Mouse (Mus musculus) heart, postnatal 0 days (tissue): Measurements from ENCODE around the gene Hmbs. TPM values are rescaled to one million over a fixed set of nuclear protein-coding genes. Genes with fewer than 3 reads are reported as not detected.
"Not testable (repeated sequence)": the region's sequence is repeated elsewhere in the genome, so short reads cannot be mapped to it uniquely, and the experiment has no call there.

Source experiments
- ATAC-seq: fragments of 200-750 bp; cut with Nextera tagmentation; 2 replicates; pipeline ENCODE4 v1.8.0; 2017; ENCODE audit warnings: low read depth, moderate number of reproducible peaks, moderate library complexity; ENCODE audit not compliant: insufficient read depth
- DNase-seq: peaks from one replicate; pipeline ENCODE4 v3.0.0-alpha.2; 2016; ENCODE audit warnings: low spot score
- H3K27ac ChIP-seq: fragments of 300-500 bp; sonication (generic); 2 replicates; pipeline ENCODE4 v1.5.1; 2014; ENCODE audit warnings: low read depth, mild to moderate bottlenecking
- H3K27me3 ChIP-seq: fragments of 300-500 bp; sonication (generic); 2 replicates; pipeline ENCODE4 v1.6.1; 2014; ENCODE audit warnings: low read length, mixed read lengths; ENCODE audit not compliant: control insufficient read depth, insufficient read depth
- H3K36me3 ChIP-seq: fragments of 300-500 bp; sonication (generic); replicated peaks from 2 replicates; pipeline ENCODE4 v1.6.1; 2014; ENCODE audit warnings: low read length, mixed read lengths; ENCODE audit not compliant: control insufficient read depth, insufficient read depth
- H3K4me1 ChIP-seq: fragments of 300-500 bp; sonication (generic); 2 replicates; pipeline ENCODE4 v1.6.1; 2014; ENCODE audit warnings: antibody characterized with exemption; ENCODE audit not compliant: control insufficient read depth, insufficient read depth
- H3K4me2 ChIP-seq: fragments of 300-500 bp; sonication (generic); 2 replicates; pipeline ENCODE4 v1.6.1; 2014; ENCODE audit warnings: low read depth, mild to moderate bottlenecking, low read length, moderate library complexity
- H3K4me3 ChIP-seq: fragments of 300-500 bp; sonication (generic); 2 replicates; pipeline ENCODE4 v1.5.1; 2014; ENCODE audit warnings: low read depth, low read length
- H3K9ac ChIP-seq: fragments of 300-500 bp; sonication (generic); replicated peaks from 2 replicates; pipeline ENCODE4 v1.6.1; 2014; ENCODE audit warnings: low read depth, low read length, mixed read lengths
- H3K9me3 ChIP-seq: fragments of 300-500 bp; sonication (generic); replicated peaks from 2 replicates; pipeline ENCODE4 v1.6.1; 2016; ENCODE audit warnings: low read length; ENCODE audit not compliant: control insufficient read depth
- CTCF ChIP-seq: IDR thresholded peaks from 2 replicates; pipeline ENCODE4 v1.5.1; 2016; ENCODE audit warnings: antibody characterized with exemption, control low read depth, low read depth
- EP300 ChIP-seq: IDR thresholded peaks from 2 replicates; pipeline ENCODE4 v1.6.1; 2016; ENCODE audit warnings: antibody characterized with exemption, low read depth
- WGBS: fragments of 180-500 bp; shearing (Covaris S2); extraction: QIAGEN DNeasy Blood & Tissue Kit; methylation state at CpG from one replicate; pipeline ENCODE4 v1.1.7; 2014; 5-methylcytosine and 5-hydroxymethylcytosine counted together
- polyA plus RNA-seq: library from polyadenylated mRNA; unstranded; fragments of >200 nt; fragmentation: Nextera tagmentation; extraction: Ambion mirVana; gene quantifications from 2 replicates; pipeline ENCODE4 v1.2.1, GENCODE M21; 2015
- total RNA-seq: library from RNA; depleted of rRNA; stranded (reverse); fragments of >200 nt; gene quantifications from 2 replicates; pipeline ENCODE4 v1.2.3, GENCODE M21; 2014; ENCODE audit warnings: low replicate concordance

The Hmbs gene
- total and polyA plus RNA-seq, 2 experiments from 2014 or later: 81.3 to 96.3 TPM

DNA sequence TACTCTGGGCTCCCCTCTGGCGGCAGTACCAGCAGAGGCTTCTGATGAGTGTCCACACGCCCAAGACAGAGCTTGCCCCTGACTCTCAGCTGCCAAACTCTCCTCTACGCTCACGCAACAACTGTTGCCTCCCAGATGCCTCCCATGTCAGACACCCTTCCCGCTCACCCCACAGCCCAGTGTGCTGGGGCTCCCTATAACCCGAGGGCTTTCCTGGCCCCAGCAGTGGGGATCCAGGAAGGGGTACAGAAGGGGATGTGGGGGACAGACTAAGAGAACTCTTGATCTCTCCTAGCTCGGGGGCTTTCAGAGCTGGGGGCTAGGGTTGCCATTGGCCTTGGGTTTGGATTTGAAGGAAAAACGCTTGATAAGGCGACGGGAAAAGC lies 33.3 kb downstream of the Hmbs start:
- TF ChIP-seq CTCF (no peak), EP300 (no peak)
- Histone ChIP-seq H3K9me3 (no peaks in the 10 kb centered on the region), H3K9ac (0 out of 2 replicates have a peak overlapping the region, but pooled peaks have one; percentile 17), H3K4me2 (peak overlapping the region; percentile 27; the same call in 1 of the 2 replicates), H3K4me1 (0 out of 2 replicates have a peak, but pooled peaks cover 4% of the 10 kb centered on the region), H3K4me3 (no peak overlapping the region), H3K36me3 (peaks cover 34% of the 10 kb centered on the region), H3K27me3 (no peaks in the 10 kb centered on the region), H3K27ac (peak overlapping the region; percentile 83)
- DNase-seq: no peak
- 38% methylated on average over 10 of the region's 10 CpGs for WGBS
- ATAC-seq: no peak

DNA sequence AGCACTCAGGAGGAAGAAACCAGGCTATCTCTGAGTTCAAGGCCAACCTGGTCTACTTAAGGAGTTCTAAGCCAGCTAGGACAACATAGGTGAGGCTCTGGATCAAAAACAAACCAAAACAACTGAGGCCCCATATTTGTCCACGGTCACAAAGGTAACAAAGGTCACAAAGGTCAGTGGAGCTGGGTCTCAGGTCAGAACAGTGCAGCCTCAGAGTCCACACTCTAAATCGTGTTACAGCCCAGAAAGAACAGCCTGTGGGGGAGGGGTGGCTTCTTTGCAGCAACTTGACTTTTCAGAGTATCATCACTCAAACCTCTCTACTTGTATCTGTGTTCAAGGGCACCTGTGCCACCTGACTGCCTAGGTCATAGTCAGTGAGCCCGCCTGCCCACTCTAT lies 34.3 kb downstream of the Hmbs start:
- Histone ChIP-seq H3K4me3 (no peak overlapping the region), H3K9ac (no peak overlapping the region), H3K27me3 (no peaks in the 10 kb centered on the region), H3K4me1 (0 out of 2 replicates have a peak, but pooled peaks cover 7% of the 10 kb centered on the region), H3K9me3 (no peaks in the 10 kb centered on the region), H3K36me3 (peaks cover 24% of the 10 kb centered on the region), H3K4me2 (no peak overlapping the region), H3K27ac (no peak overlapping the region)
- TF ChIP-seq CTCF: no peak
- no peak for TF ChIP-seq EP300
- ATAC-seq (no peak), DNase-seq (no peak)
- 69% methylated on average over 3 of the region's 3 CpGs for WGBS

DNA sequence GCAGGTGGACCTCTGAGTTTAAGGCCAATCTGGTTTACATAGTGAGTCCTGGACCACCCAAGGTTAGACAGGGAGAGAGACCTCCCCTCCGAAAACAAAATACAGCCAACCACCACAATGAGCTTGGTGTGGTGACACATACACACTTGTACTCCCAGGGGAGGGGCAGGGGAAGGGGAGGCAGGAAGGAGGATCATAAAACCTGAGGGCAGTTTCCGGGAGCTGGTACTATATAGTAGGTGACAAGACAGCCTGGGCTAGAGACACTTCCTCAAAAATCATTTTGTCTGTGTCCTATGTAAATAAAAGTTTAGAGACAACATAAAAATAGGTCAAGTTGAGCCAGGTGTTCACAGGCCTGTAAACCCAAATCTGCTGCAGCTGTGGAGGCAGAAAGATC lies 36.8 kb downstream of the Hmbs start:
- H3K9ac ChIP-seq: no peak overlapping the region
- TF ChIP-seq CTCF (no peak), EP300 (no peak)

DNA sequence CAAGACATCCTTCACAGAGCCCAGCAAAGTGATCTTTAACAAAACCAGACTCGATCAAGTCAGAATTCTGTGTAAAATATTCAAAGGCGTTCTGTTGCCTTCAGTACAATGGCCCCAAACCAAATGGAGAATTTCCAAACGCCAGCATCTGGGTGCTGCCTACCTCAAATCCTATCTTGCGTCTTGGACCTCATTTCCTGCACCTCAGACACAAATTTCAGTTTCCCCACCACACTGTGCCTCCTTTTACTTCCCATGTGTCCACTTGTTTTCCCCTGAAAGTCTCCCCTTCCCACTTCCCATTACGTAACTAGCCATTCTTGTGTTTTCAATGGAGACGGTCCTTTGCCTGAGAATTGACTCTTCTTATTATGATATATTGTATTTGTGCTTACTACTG lies 37.5 kb downstream of the Hmbs start:
- Histone ChIP-seq H3K4me3 (no peak overlapping the region), H3K27ac (no peak overlapping the region; the same call in 1 of the 2 replicates), H3K9ac (no peak overlapping the region), H3K4me1 (peaks cover 13% of the 10 kb centered on the region; the same call in 1 of the 2 replicates), H3K27me3 (no peaks in the 10 kb centered on the region), H3K4me2 (no peak overlapping the region), H3K36me3 (peaks cover 16% of the 10 kb centered on the region), H3K9me3 (no peaks in the 10 kb centered on the region)
- TF ChIP-seq CTCF (no peak), EP300 (no peak)
- ATAC-seq (no peak), DNase-seq (no peak)
- WGBS: 87% methylated on average over 6 of the region's 6 CpGs

More for the DNA sequence above, 36.8 kb downstream of the Hmbs start:
- H3K27ac ChIP-seq: no peak overlapping the region
- no peak overlapping the region for H3K4me3 ChIP-seq
- H3K36me3 ChIP-seq: peaks cover 9% of the 10 kb centered on the region
- 90% methylated on average over 2 of the region's 2 CpGs for WGBS
- peaks cover 13% of the 10 kb centered on the region; the same call in 1 of the 2 replicates for H3K4me1 ChIP-seq
- ATAC-seq (no peak), DNase-seq (no peak)
- no peak overlapping the region for H3K4me2 ChIP-seq
- H3K9me3 ChIP-seq: no peaks in the 10 kb centered on the region
- no peaks in the 10 kb centered on the region for H3K27me3 ChIP-seq

DNA sequence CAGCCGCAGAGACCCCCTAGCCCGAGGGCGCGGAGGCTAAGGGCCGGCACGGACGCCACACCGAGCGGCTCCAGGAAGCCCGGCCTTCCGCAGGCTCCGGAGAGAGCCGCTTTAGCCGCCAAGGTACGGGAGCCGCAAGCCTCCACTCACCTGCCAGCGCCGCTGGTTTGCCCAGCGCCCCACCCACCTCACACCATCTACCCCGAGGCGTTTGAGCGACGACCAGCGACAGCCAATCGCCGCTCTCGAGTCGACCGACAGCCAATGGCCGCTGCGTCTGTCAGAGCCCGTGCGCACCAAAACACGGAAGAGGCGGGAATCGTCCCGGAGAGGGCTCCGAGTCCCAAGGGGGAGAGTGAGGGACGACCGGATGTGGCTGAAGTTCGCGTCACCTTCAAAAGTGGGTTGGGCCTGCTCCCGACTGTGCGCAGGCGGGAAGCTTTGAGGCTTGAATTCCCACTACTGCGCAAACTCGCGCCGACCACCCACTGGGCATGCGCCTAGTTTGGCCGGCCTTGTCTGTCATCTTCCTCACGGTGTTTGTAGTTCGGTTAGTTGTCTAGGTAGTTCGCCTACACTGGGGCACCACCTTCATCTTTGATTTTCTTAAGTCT lies 38.5 kb downstream of the Hmbs start, which contains the start of gene Hinfp:
Hinfp (minus strand) TSS at position 206 of the 614 bp plus-strand sequence.
- DNase-seq (peak; percentile 99), ATAC-seq (peak; percentile 98)
- TF ChIP-seq CTCF: no peak
- peak; percentile 90 for TF ChIP-seq EP300
- H3K36me3 ChIP-seq: peaks cover 26% of the 10 kb centered on the region
- H3K4me1 ChIP-seq: peaks cover 8% of the 10 kb centered on the region; the same call in 1 of the 2 replicates
- H3K27me3 ChIP-seq: no peaks in the 10 kb centered on the region
- WGBS: under 1% methylated on average over 54 of the region's 54 CpGs
- H3K4me2 ChIP-seq: peak within 1 kb of the TSS; percentile 94
- peak within 1 kb of the TSS; percentile 76 for H3K27ac ChIP-seq
- peak within 1 kb of the TSS; percentile 99 for H3K4me3 ChIP-seq
- peak within 1 kb of the TSS; percentile 96 for H3K9ac ChIP-seq
- no peaks in the 10 kb centered on the region for H3K9me3 ChIP-seq

DNA sequence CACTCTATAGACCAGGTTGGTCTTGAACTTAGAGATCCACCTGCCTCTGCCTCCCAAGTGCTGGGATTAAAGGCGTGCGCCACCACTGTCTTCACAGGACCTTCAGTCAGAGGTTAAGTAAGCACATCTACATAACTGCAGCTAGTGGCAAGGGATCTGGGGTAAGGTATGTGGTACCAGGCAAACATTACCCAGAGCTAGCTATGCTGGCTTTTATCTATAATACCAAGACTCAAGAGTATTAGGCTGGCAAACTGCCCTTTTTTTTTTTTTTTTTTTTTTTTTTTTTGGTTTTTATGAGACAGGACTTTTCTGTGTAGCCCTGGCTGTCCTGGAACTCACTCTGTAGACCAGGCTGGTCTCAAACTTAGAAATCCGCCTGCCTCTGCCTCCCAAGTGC lies 44.0 kb downstream of the Hmbs start:
- WGBS: 85% methylated on average over 3 of the region's 3 CpGs
- H3K4me2 ChIP-seq, H3K9ac ChIP-seq, H3K9me3 ChIP-seq, H3K27ac ChIP-seq, H3K4me1 ChIP-seq, DNase-seq, ATAC-seq, H3K27me3 ChIP-seq, H3K4me3 ChIP-seq: not testable (repeated sequence)
- peaks cover 73% of the 10 kb centered on the region for H3K36me3 ChIP-seq
